Mouse (Mus musculus): ENCODE data around the gene Gm40193.

- 0 out of 2 replicates have a peak, but pooled peaks have one; percentile 30 for TF ChIP-seq CTCF (IDR thresholded peaks at IDR 0.05; ENCODE audit: low read depth, low read length)
- no peak for TF ChIP-seq GATA1 (IDR thresholded peaks at IDR 0.05; ENCODE audit: borderline replicate concordance, low read length)
- no peak for TF ChIP-seq TAL1 (conservative IDR thresholded peaks at IDR 0.05; ENCODE audit: low read depth, low read length)
Observed at GRCm38 (mm10) chr11:70506385-70506784, 26.4 kb downstream of the Gm40193 start.

Measured in G1E (cell line).